11 mouse cellular contexts compared by ENCODE assay signal in the genomic region with DNA sequence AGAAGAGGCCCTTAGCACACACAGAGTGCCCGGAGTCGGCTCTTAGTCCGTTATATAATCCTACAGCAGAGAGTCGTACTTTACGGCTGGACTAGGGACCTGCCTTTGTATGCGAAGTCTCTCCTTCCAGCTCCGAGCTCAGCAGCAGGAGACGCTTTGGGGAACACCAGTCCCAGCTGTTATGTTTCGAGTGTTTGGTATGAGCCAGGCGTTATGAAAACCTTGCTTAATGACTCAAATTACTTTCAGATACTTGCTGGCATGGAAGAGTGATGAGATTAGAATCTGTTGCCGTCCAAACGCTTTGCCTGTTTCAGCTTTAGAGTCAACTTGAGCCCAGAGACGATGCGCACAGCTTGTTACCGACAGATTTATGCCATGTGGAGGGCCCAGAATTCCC.
"Had no signal": no experiment of that assay in that cellular context is flagged by ENCODE, and none has a peak within 500 bp of the region (broad histone marks: within the 10 kb centered on the region; RNA-seq: fewer than 3 reads in every experiment).

No protein-coding gene starts in this region.

- DNase-seq: kidney, adult 18-20 months; kidney, postnatal 14 days; lung, embryonic 14.5 days; lung, postnatal 14 days; right cerebral cortex, postnatal 14 days; thymus, postnatal 4 days had no signal

- H3K4me1 ChIP-seq: liver, embryonic 12.5 days had no signal

- H3K4me3 ChIP-seq: kidney, embryonic 15.5 days; left cerebral cortex, adult 2 months; limb, embryonic 12.5 days; liver, embryonic 12.5 days; midbrain, embryonic 12.5 days had no signal

- H3K27ac ChIP-seq: kidney, embryonic 15.5 days; left cerebral cortex, adult 2 months; liver, embryonic 12.5 days; midbrain, embryonic 12.5 days had no signal

- ATAC-seq: liver, embryonic 12.5 days had no signal

- H3K9ac ChIP-seq: kidney, embryonic 15.5 days; limb, embryonic 12.5 days; liver, embryonic 12.5 days; lung, embryonic 14.5 days; midbrain, embryonic 12.5 days had no signal

- H3K9me3 ChIP-seq: kidney, embryonic 15.5 days; limb, embryonic 12.5 days; liver, embryonic 12.5 days; midbrain, embryonic 12.5 days had no signal

- H3K36me3 ChIP-seq: kidney, embryonic 15.5 days; limb, embryonic 12.5 days; liver, embryonic 12.5 days; midbrain, embryonic 12.5 days had no signal

- H3K4me2 ChIP-seq: kidney, embryonic 15.5 days; limb, embryonic 12.5 days; liver, embryonic 12.5 days; lung, embryonic 14.5 days; midbrain, embryonic 12.5 days had no signal
